Mouse (Mus musculus): ENCODE data around the gene Inf2. TPM values are rescaled to one million over a fixed set of nuclear protein-coding genes. Genes with fewer than 3 reads are reported as not detected.

Inf2 gene
- polyA plus RNA-seq, 2 experiments: 6.9 to 27.5 TPM

DNA sequence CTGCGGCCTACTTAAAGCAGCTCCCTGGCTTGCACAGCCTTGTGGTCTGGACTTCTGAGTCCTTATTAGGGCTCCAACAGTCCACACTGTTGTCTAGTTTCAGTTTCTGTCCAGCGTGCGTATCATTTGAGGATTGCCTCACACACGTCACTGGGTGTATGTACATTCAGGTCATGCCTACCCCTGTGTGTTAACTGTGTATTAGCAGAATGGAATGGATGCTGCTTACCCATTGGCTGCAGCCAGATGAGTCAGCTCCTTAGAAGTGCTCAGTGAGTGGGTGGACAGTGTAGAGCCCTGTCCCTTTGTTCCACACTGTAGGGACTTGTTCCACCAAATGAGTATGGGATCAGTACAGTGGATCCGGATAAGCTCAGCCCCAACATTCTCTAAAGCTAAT lies 59.5 kb downstream of the Inf2 start:
- H3K9ac ChIP-seq (ENCODE audit: low read depth, low read length, severe bottlenecking): no peak overlapping the region
- no peaks in the 10 kb centered on the region for H3K27me3 ChIP-seq (ENCODE audit: control insufficient read depth, insufficient read depth, low read length)
- 96% methylated on average over 5 of the region's 5 CpGs for WGBS
- DNase-seq (ENCODE audit: low spot score) (no peak), ATAC-seq (ENCODE audit: low FRiP score, low read depth) (no peak)
- no peak overlapping the region for H3K4me3 ChIP-seq (replicated peaks; ENCODE audit: low read length)
- H3K4me2 ChIP-seq (replicated peaks; ENCODE audit: low read depth, low read length, severe bottlenecking): no peak overlapping the region
- no peak overlapping the region for H3K27ac ChIP-seq (replicated peaks; ENCODE audit: low read depth, low read length)
- no peak for TF ChIP-seq POLR2A (IDR thresholded peaks at IDR 0.05; ENCODE audit: borderline replicate concordance, extremely low read depth, insufficient read depth, insufficient read length)
- H3K4me1 ChIP-seq (ENCODE audit: control insufficient read depth, insufficient read depth, low read length): peaks cover 13% of the 10 kb centered on the region; the same call in 1 of the 2 replicates
- peaks cover 53% of the 10 kb centered on the region for H3K36me3 ChIP-seq (ENCODE audit: control insufficient read depth, insufficient read depth, low read length)
- no peaks in the 10 kb centered on the region for H3K9me3 ChIP-seq (ENCODE audit: control insufficient read depth, low read length)

- H3K4me1 ChIP-seq (ENCODE audit: control insufficient read depth, insufficient read depth, low read length): no peaks in the 10 kb centered on the region
- peaks cover 91% of the 10 kb centered on the region for H3K36me3 ChIP-seq (ENCODE audit: control insufficient read depth, insufficient read depth, low read length)
- no peaks in the 10 kb centered on the region for H3K27me3 ChIP-seq (ENCODE audit: control insufficient read depth, insufficient read depth, low read length)
- TF ChIP-seq POLR2A (IDR thresholded peaks at IDR 0.05; ENCODE audit: borderline replicate concordance, extremely low read depth, insufficient read depth, insufficient read length): no peak
- DNase-seq (ENCODE audit: low spot score) (no peak), ATAC-seq (ENCODE audit: low FRiP score, low read depth) (no peak)
- H3K9ac ChIP-seq (ENCODE audit: low read depth, low read length, severe bottlenecking): no peak overlapping the region
- H3K27ac ChIP-seq (replicated peaks; ENCODE audit: low read depth, low read length): no peak overlapping the region
- no peak overlapping the region for H3K4me2 ChIP-seq (replicated peaks; ENCODE audit: low read depth, low read length, severe bottlenecking)
- H3K4me3 ChIP-seq (replicated peaks; ENCODE audit: low read length): no peak overlapping the region
- H3K9me3 ChIP-seq (ENCODE audit: control insufficient read depth, low read length): no peaks in the 10 kb centered on the region
- 76% methylated on average over 5 of the region's 5 CpGs for WGBS
These were observed 63.3 kb downstream of the Inf2 start for GRCm38 (mm10) chr12:112651778-112652439.

DNA sequence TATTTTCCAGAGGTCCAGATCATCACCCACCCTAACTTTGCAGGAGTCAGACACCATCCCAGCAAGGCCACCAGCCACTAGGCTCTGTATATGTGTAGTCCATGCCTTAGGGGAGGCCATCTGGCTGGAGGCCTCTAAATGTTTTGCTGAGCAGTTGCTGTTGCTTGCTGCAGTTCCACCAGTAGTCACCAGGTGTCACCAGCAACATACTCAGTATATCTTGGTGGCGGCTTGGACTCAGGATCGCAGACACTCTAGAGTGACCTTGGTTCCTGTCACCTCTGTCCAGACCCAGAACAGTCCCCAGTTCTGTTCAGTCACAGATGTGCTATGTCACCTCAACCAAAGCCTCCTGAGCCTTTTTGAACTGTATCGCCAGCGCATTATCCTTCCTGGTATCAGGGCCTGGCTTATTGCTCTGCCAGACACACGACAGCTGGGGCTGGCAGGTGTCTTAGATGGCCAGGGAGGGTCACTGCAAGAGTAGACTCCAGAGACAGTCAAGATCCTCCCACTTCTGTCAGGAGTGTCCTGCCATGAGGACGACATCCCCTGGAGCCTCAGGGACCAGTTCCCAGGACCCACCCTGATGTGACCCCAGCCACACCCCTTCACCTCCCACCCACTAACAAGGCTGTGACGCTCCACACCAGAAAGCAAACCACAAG lies 64.7 kb downstream of the Inf2 start:
- peaks cover 95% of the 10 kb centered on the region for H3K36me3 ChIP-seq (ENCODE audit: control insufficient read depth, insufficient read depth, low read length)
- 52% methylated on average over 7 of the region's 7 CpGs for WGBS
- H3K27me3 ChIP-seq (ENCODE audit: control insufficient read depth, insufficient read depth, low read length): no peaks in the 10 kb centered on the region
- H3K9ac ChIP-seq (ENCODE audit: low read depth, low read length, severe bottlenecking): no peak overlapping the region
- no peak overlapping the region for H3K4me2 ChIP-seq (replicated peaks; ENCODE audit: low read depth, low read length, severe bottlenecking)
- H3K4me3 ChIP-seq (replicated peaks; ENCODE audit: low read length): no peak overlapping the region
- peak; percentile 88 for DNase-seq (ENCODE audit: low spot score)
- ATAC-seq (ENCODE audit: low FRiP score, low read depth): peak; percentile 57
- H3K27ac ChIP-seq (replicated peaks; ENCODE audit: low read depth, low read length): no peak overlapping the region
- H3K9me3 ChIP-seq (ENCODE audit: control insufficient read depth, low read length): no peaks in the 10 kb centered on the region
- TF ChIP-seq POLR2A (IDR thresholded peaks at IDR 0.05; ENCODE audit: borderline replicate concordance, extremely low read depth, insufficient read depth, insufficient read length): no peak
- no peaks in the 10 kb centered on the region for H3K4me1 ChIP-seq (ENCODE audit: control insufficient read depth, insufficient read depth, low read length)

DNA sequence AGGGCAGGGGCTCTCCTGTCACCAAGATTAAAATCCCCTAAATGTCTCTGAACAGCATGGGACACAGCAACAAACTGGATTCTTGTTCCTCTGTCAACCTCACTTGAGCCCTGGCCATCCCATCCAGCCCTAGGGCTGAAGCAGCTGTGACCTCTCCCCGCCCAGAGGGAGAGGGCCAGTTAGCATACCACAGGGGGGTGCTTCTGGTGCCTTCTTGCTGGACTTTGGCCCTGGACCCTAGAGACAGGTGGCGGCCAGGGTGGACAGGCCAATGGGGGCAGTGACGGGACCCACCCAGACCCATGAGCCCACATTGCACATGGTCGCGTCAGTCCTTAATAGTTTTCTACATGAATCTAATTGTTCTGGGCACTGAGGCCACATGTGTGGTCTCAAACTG lies 65.5 kb downstream of the Inf2 start:
- no peak overlapping the region for H3K4me3 ChIP-seq (replicated peaks; ENCODE audit: low read length)
- no peak overlapping the region for H3K27ac ChIP-seq (replicated peaks; ENCODE audit: low read depth, low read length)
- 81% methylated on average over 5 of the region's 5 CpGs for WGBS

GRCm38 (mm10) chr12:112658619-112659018 lies 70.0 kb downstream of the Inf2 start:
- WGBS: 86% methylated on average over 7 of the region's 7 CpGs
- Histone ChIP-seq H3K4me1 (ENCODE audit: control insufficient read depth, insufficient read depth, low read length) (peaks cover 34% of the 10 kb centered on the region), H3K4me3 (replicated peaks; ENCODE audit: low read length) (no peak overlapping the region), H3K27me3 (ENCODE audit: control insufficient read depth, insufficient read depth, low read length) (no peaks in the 10 kb centered on the region), H3K9ac (ENCODE audit: low read depth, low read length, severe bottlenecking) (no peak overlapping the region), H3K27ac (replicated peaks; ENCODE audit: low read depth, low read length) (no peak overlapping the region), H3K9me3 (ENCODE audit: control insufficient read depth, low read length) (no peaks in the 10 kb centered on the region), H3K4me2 (replicated peaks; ENCODE audit: low read depth, low read length, severe bottlenecking) (no peak overlapping the region), H3K36me3 (ENCODE audit: control insufficient read depth, insufficient read depth, low read length) (peaks cover 98% of the 10 kb centered on the region)
- DNase-seq (ENCODE audit: low spot score) (no peak), ATAC-seq (ENCODE audit: low FRiP score, low read depth) (no peak)
- no peak for TF ChIP-seq POLR2A (IDR thresholded peaks at IDR 0.05; ENCODE audit: borderline replicate concordance, extremely low read depth, insufficient read depth, insufficient read length)

More for the DNA sequence above, 65.5 kb downstream of the Inf2 start:
- no peak for ATAC-seq (ENCODE audit: low FRiP score, low read depth)
- no peaks in the 10 kb centered on the region for H3K4me1 ChIP-seq (ENCODE audit: control insufficient read depth, insufficient read depth, low read length)
- no peak overlapping the region for H3K4me2 ChIP-seq (replicated peaks; ENCODE audit: low read depth, low read length, severe bottlenecking)
- TF ChIP-seq POLR2A (IDR thresholded peaks at IDR 0.05; ENCODE audit: borderline replicate concordance, extremely low read depth, insufficient read depth, insufficient read length): no peak
- H3K9ac ChIP-seq (ENCODE audit: low read depth, low read length, severe bottlenecking): no peak overlapping the region
- H3K36me3 ChIP-seq (ENCODE audit: control insufficient read depth, insufficient read depth, low read length): peaks cover 95% of the 10 kb centered on the region
- no peak for DNase-seq (ENCODE audit: low spot score)
- no peaks in the 10 kb centered on the region for H3K27me3 ChIP-seq (ENCODE audit: control insufficient read depth, insufficient read depth, low read length)
- H3K9me3 ChIP-seq (ENCODE audit: control insufficient read depth, low read length): no peaks in the 10 kb centered on the region
